Mouse (Mus musculus): ENCODE measurements around the gene Tomm6.

Gene Tomm6

GRCm38 (mm10) chr17:47688344-47688607 lies at the start of gene Tomm6:
TSS of gene Tomm6 (minus strand) at chr17:47688386.
- no peak for DNase-seq (ENCODE audit: inconsistent ontology term)

DNA sequence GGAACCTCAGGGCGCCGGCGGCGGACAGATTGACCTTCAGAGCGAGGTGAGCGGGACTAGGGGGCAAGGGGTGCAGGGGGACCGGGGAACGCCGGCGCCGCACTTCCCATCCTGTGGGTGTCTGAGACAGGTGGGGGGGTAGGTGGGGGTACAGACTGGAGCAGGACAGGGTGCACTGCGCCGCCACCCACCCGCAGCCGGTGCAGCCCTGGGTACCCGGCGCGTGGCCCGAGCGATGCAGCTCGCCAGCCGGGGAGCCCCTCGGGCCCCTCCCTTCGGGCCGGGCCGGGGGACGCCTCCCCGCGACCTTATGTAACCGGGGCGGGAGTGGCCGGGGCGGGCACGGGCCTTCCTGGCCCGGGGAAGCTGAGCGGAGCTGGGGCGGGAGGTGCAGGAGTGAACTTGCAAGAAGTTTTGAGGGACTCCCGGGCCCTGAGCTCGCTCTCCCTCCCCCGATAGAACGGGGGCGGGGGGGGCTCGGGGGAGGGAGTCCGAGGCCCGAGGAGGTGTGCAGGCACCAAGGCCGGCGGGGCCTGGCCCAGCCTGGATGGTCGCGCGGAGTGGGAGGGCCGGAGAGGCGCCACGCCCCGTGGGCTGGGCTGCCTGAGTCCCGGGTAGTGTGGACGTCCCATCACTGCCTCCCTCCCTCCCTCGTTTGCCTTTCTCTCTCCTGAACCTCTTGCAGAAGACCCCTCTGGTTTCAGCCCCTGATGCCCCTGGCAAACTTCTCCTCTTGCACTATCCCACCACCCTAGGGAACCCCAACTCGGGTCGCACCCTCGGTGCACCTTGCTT lies 49.3 kb upstream of the Tomm6 start:
- peak; percentile 96 for DNase-seq (ENCODE audit: inconsistent ontology term)

GRCm38 (mm10) chr17:47736856-47737255 lies 48.7 kb upstream of the Tomm6 start, which contains the start of gene Tfeb:
TSS of gene Tfeb (plus strand) at chr17:47737030.
- peak; percentile 95 for DNase-seq (ENCODE audit: inconsistent ontology term)

DNA sequence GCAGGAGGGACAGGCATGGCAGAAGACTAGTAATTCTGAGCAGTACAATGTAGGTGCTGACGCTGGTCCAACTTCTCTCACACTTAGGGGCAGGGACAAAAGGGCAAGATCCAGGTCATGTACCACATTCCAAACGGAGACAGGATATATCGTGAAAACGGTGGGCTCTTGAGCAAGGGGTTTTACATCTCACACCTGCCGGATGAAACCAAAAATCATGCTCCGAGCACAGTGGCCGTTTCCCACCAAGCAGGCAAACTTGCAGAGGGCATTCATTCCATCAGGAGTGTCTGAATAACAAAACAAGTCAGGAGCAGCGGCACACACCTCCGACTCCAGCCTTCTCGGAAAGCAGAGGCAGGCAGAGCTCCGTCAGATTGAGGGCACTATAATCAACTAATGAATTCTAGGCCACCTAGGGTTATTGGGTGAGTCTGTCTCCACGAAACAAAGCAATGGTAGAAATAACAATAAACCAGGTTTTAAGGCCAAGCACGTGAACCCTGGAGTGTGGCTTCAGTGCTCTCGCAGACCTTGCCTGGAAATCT lies 47.4 kb upstream of the Tomm6 start:
- DNase-seq (ENCODE audit: inconsistent ontology term): no peak

- no peak for DNase-seq (ENCODE audit: inconsistent ontology term)
Measured at GRCm38 (mm10) chr17:47730633-47731575, 42.7 kb upstream of the Tomm6 start.

- DNase-seq (ENCODE audit: inconsistent ontology term): no peak
Measured at GRCm38 (mm10) chr17:47726566-47726965, 38.4 kb upstream of the Tomm6 start, which contains the start of gene Pgc. TSS of gene Pgc (plus strand) at chr17:47726842.

- DNase-seq (ENCODE audit: inconsistent ontology term): no peak
Measured at GRCm38 (mm10) chr17:47721183-47721582, 33.0 kb upstream of the Tomm6 start.

- DNase-seq (ENCODE audit: inconsistent ontology term): no peak
Measured at GRCm38 (mm10) chr17:47715037-47715436, 26.9 kb upstream of the Tomm6 start.

GRCm38 (mm10) chr17:47712889-47713571 lies 24.8 kb upstream of the Tomm6 start:
- no peak for DNase-seq (ENCODE audit: inconsistent ontology term)

GRCm38 (mm10) chr17:47711883-47712282 lies 23.7 kb upstream of the Tomm6 start:
- no peak for DNase-seq (ENCODE audit: inconsistent ontology term)

DNA sequence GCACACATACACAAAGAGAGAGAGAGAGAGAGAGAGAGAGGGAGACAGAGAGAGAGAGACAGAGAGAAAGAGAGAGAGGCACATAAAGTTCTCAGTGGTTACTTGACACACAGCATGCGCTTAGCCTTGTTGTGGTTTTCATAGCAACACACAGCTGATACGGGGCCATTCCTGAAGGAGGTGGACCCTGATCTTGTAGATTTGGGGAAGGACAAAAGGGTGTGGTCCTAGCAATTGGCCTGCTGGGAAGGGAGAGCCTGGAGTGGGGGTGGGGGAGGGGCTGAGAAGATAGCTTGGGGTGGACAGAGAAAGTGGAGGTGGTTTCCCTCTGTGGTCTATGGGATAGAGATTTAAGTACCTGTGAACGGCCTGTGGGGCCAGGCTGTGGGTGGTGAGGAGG lies 21.9 kb upstream of the Tomm6 start:
- no peak for DNase-seq (ENCODE audit: inconsistent ontology term)

- no peak for DNase-seq (ENCODE audit: inconsistent ontology term)
Measured at GRCm38 (mm10) chr17:47708972-47709371, 20.8 kb upstream of the Tomm6 start.

DNA sequence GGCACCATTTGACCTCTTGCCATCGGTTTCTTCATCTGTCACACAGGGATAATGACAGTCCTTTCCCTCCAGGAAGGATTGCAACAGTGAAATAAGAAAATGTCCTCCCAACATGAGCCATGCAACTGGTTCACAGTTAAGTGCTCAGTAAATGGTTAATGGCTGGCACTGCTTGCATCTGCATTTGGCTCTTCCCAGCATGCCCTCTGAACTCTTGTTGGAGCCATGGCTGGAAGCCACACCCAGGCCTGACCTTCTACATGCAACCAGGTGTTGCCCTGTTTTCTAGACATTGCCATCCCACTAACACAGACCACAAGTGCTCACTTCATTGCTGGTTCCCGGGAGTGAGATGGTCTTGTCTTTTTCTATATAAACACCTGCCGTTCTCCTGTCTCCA lies 19.8 kb upstream of the Tomm6 start:
- no peak for DNase-seq (ENCODE audit: inconsistent ontology term)

GRCm38 (mm10) chr17:47706196-47706595 lies 18.0 kb upstream of the Tomm6 start:
- DNase-seq (ENCODE audit: inconsistent ontology term): no peak

DNA sequence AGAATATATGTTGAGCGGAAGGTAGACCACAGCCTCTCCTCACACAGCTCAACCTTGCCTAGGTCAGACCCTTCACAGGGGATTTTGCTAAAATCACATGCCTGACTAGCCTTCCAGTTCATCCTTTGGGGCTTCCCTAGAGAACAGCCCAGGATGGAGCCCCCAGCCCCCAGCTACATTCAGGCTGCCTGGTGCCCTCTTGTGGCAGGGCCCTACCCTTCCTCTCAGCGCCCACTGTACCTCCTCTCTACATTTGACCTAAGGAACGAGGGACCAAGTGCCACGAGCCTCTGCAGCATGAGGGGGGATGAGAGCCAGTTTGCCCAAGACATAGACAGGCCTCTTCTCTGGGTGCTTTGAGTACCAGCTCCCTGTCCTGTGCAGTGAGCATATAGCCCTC lies 16.5 kb upstream of the Tomm6 start:
- DNase-seq (ENCODE audit: inconsistent ontology term): no peak

DNA sequence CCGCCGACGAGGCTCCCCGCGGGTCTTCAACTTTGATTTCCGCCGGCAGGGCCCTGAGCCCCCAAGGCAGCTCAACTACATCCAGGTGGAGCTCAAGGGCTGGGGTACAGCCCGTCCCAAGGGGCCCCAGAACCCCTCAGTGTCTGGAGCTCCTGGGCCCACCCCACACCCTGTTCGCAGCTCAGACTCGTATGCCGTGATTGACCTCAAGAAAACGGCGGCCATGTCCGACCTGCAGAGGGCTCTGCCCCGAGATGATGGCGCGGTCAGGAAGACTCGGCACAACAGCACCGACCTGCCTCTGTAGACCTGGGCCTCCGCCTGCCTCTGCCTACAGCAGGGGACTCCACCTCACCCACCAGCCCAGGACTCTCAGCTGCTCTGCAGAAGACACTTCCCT lies 15.4 kb upstream of the Tomm6 start:
- DNase-seq (ENCODE audit: inconsistent ontology term): no peak

GRCm38 (mm10) chr17:47702548-47703345 lies 14.6 kb upstream of the Tomm6 start:
- DNase-seq (ENCODE audit: inconsistent ontology term): no peak

DNA sequence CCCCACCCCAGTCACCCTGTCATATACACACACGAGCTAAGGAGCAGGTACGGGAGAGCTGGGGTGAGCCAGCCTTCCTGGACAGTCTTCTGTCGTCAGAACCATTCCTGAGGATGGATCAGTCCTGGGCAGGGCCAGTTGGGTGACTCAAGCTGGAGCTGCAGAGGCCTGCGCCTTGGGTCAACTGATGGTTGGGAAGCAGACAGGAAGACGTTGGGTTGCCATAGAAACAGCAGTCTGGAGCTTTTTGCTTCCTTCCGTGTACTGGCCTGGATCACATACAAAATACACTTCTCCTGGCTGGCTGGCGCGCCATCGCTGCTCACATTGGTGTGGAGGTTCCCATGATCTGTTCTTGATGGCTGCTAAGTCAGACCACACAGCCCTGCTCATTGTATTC lies 13.6 kb upstream of the Tomm6 start:
- no peak for DNase-seq (ENCODE audit: inconsistent ontology term)

GRCm38 (mm10) chr17:47699055-47699454 lies 10.9 kb upstream of the Tomm6 start:
- DNase-seq (ENCODE audit: inconsistent ontology term): no peak

GRCm38 (mm10) chr17:47698156-47698555 lies 10.0 kb upstream of the Tomm6 start:
- DNase-seq (ENCODE audit: inconsistent ontology term): no peak

GRCm38 (mm10) chr17:47695337-47695710 lies 7.1 kb upstream of the Tomm6 start:
- DNase-seq (ENCODE audit: inconsistent ontology term): no peak

Data from Muller cell, postnatal 12 days (primary cell).